Mouse (Mus musculus) adrenal gland, postnatal 10 days (tissue): ENCODE measurements around the gene Cbx8. TPM values are rescaled to one million over a fixed set of nuclear protein-coding genes. Genes with fewer than 3 reads are reported as not detected.

ENCODE experiments used
- DNase-seq: peaks from one replicate; pipeline ENCODE4 v3.0.0; 2021; ENCODE audit warnings: mixed read lengths
- long read RNA-seq, 2 experiments: library from polyadenylated mRNA; stranded (forward); transcript quantifications; one replicate each; pipeline ENCODE4 v2.0.0; 2021
- total RNA-seq, 2 experiments: library from RNA; stranded (reverse); gene quantifications; 2 replicates each; pipeline ENCODE4 v1.2.3; 2021

Gene Cbx8
- 10 to 100 TPM in 1 of 2 experiments, 1 to 10 TPM in 1; 8.8 to 12.3 TPM for total RNA-seq
- long read RNA-seq, experiment 1, transcript Cbx8-201 (5 exons, 3,580 nt): major isoform, 18 of 24 reads
- long read RNA-seq, experiment 1, partial matches to known transcripts: 0 of 24 reads
- long read RNA-seq, experiment 1, other reads (novel, unspliced or antisense): 6 of 24 reads
- long read RNA-seq, experiment 2, transcript Cbx8-201 (5 exons, 3,580 nt): major isoform, 6 of 12 reads
- long read RNA-seq, experiment 2, partial matches to known transcripts: 1 of 12 reads
- long read RNA-seq, experiment 2, other reads (novel, unspliced or antisense): 5 of 12 reads

DNA sequence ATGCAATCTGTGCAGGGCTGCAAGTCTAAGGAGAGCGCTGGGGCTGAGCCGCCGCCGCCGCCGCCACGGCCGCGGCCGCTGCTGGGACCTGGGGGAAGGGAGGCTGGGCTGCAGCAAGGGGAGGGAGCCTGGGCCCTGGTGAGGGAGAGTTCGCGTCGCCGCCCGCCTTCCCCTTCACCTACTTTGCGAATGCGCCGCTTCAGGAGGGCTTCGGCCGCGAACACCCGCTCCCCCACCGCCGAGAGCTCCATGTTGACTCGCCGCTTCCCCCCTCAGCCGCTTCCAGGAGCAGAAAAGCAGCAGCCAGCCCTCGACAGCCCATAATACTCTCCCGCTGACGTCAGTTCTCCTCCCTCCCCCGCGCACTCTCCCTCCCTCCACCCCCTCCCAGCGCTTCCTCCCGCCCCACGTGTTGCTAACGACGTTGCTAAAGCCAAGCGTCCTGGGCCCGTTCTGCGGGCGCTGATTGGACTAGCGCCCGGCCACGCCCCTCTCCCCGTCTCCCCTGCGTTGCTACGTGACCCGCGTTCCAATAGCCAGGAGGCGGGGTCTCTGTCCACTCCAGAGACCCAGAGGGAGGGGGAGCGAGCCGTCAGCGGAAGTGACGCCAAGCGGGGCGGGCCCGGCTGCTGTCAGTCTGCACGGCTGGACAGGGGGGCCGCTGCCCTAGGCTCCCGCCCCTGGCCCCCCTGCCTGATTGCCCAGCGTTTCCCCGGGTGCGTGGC is at the start of gene Cbx8:
Gene Cbx8 (minus strand): TSS at position 370 of the 725 bp plus-strand sequence.
- peak; percentile 100 for DNase-seq

DNA sequence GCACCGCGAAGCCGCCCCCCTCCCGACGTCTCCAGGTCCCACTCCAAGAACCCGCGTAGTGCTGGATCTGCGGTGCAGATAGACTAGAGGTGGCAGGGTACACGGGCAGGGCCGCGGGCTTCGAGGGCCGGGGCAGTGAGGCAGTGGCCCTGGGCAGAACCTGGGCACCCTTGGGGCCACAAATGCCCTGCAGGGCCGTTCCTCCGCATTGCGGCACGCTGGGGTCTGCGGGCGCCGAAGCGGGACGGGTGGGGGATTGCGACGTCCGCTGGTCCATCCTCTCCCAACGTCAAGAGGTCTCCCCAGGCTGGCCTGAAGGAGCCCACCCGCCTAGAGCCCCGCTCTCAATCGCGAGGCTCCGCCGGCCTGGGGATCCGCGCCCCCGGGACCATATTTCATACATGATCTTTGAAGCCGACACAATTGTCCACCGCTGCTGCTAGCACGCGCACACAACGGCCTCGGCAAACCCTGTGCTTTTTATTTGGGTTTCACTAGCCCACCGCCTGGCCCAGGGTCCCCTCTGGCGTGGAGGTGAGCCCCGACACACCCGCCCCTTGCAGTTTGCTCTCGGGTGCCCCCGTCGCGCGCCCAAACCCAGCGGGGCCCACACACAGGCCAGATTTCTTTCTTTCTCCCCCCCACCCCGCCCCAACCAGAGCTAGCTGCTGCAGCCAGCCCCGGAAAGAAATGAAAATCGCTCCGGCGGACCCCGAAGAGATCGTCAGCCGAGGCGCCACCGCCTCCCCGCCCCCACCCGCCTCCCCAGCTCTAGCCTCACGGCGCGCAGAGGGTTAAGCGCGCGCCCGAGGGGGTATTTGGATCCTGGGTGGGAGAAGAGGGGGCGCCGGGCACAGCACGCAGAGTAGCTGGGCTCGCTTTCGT is 49.5 kb upstream of the Cbx8 start:
- peak; percentile 52 for DNase-seq

DNA sequence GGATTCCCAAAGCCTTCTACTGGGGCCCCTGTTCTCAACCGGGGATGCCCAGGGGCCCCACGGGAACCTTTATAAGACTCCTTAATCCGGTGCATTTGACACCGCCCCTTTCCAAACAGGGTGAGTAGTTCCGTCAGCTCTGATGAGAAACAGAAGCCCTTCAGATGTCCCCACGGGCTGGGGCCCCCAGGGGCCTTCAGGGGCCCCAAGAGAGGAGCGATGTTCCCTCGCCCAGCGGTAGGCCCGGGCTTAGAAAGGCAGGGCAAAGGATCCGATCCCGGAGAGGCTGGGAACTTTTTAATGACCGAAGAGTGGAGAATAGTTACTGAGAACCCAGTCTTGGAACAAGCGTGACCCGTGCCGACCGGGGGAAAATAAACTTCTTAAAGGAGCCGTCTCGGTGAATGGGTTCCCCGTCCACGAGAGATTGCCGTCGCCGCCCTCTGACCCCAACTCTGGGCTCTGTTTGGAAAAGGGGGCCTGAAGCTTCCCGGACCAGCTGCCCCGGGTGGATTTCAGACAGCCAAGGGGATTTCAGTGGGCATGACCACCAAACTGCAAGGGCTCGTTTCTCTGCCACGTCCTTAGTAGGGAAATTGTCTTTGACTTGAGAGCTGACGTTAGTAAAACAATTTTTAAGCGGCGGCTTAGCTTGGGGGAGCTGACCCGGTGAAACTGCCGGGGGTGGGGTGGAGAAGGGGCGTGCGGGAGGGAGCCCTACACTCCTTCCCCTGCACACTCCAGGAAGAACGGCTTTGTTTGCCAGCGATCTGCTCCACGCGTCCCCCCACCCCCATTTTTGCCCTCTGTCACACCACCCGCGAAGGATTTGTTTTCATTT is 48.7 kb upstream of the Cbx8 start:
- peak; percentile 47 for DNase-seq

- peak; percentile 50 for DNase-seq
Measured at GRCm38 (mm10) chr11:119088391-119089234, 47.8 kb upstream of the Cbx8 start.

GRCm38 (mm10) chr11:119087301-119088082 is 46.7 kb upstream of the Cbx8 start:
- DNase-seq: peak; percentile 64

DNA sequence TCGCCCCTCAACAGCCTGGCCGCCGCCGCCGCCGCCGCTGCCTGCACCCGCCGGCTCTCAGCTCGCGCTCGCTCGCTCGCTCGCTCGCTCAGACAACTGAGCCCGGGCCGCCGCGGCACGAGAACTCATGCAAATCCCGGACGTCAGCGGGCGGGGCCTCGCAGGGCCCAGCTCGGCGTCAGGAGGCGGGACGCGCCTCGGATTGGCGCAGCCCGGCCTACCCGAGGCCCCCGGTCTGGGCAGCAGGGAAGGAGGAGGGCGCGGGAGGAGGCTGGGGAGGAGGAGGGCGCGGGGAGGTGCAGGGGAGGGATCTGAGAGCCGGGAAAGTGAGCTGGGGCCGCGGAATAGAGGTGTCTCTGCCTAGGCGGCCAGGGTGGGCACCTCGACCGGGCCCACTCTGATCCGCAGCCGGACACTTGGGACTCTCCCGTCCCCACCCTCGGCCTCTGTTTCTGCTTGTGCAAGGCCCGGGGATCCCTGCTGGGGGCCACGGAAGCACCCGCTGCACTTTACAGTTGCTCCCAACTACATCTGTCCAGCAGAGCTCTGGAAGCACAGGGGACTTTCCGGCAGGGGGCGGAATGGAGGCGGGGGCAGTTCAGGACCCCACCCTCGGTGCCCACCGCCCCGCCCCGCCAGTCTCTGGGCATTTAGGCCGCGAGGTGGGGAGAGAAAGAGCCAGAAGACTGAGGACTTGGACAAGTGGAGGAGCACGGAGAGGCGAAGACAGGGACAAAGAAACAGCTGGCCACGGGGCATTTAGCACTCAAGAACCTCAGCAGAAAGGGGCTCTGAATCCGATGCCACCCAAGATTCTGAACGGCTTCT is 45.6 kb upstream of the Cbx8 start, which contains the start of gene Cbx4:
Gene Cbx4 (minus strand): TSS at position 78 of the 828 bp plus-strand sequence.
- DNase-seq: peak; percentile 96

DNA sequence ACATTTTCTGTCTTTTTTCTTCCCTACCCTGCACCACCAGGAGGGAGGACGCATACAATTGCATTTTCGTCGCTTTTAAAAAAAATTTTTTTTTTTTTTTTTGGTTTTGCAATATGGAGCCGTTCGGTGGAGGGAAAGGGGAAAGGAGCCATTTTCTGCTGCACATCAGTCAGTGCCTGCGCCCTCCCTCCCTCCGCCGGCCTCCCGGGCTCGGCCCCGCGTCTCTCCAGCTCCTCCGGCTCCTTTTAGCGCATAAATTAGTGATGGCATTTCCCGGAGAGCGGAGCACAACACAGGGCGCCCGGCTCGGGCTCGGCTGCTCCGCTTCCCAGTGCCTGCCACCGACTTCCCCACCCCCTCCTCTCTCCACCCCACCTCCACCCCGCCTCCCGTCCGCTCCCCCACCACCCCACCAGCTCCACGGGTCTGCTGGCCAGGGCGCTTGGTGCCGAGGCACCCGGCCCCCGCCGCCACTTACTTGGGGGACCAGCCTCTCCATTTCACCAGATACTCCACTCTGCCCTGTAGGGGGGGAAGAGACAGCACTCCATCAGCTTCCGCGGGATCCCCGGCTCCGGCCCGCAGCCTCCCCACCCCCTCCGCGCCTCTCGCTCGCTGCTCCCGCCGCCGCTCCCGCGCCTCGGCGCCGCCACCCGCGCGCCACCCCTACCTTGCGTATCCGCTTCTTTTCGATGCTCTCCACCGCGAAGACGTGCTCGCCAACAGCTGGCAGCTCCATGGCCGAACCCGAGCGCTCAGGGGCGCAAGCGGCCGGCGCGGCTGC is 44.7 kb upstream of the Cbx8 start:
- peak; percentile 77 for DNase-seq

DNA sequence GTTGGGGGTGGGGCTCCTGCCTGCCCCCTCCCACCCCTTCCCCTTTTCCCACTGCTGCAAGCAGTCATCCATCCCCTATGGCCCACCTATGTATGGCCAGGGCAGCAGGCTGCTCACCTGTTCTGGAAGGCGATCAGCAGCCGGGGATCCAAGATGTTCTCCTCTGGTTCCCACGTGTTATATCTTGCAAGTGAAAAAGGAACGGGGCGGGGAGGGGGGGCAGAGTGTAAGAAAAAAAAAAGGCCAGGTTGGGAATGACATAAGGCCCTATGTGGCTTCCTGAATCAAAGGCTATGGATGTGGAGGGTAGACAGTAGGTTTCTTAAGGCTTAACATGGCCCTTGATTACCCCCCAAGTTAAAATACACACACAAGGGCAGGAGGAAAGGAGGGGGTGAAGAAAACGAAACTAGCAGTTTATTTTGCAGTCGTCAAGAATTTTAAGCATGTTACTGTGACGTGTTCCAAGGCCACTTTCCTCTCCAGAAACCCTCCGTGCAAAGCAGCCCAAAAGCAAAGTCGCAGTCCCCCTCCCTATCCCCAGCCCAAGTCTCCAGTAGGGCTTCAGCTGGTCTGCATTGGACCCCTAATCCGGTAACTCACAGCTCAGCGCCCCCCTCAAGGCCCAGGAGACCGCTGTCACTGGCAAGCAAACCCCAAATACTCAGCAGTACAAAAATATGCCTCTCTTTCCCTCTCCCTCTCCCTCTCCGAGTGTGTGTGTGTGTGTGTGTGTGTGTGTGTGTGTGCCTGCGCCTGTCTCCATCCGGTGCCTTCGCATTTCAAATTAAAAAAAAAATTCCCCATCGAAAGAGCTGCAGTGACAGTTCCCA is 43.9 kb upstream of the Cbx8 start:
- peak; percentile 48 for DNase-seq

DNA sequence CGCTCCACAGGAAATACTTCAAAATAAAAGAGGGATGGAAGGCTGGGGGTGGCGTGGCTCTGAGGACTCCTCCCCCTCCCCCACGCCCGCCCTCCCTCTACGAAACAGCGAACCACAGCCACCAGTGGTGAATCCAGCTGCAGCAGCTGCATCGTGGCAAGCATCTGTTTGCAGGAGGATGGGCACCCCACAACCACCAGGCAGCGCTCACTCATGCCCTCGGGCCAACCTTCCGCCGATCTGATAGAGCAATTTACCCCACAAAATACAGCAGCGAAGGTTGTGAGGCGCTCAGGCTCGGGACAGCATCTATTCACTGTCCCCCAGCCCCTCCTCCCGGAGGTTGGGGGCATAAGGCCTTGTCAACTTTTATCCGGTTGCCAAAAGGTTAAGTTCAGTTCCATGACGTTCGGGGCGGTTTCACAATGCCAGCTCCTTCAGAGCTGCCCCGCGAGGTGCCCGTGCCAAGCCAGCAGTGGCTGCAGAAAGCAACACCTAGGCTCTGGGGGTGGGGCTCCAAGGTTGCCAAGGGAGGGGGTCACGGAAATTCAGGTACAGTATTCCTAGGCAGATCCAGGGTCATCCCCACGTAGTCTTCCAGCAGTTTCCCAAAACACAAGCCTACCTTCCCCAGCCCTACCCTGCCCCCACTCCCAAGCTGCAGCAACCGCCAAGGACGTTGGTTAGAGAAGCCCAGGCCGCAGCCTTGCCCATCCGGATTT is 43.1 kb upstream of the Cbx8 start:
- peak; percentile 84 for DNase-seq

DNA sequence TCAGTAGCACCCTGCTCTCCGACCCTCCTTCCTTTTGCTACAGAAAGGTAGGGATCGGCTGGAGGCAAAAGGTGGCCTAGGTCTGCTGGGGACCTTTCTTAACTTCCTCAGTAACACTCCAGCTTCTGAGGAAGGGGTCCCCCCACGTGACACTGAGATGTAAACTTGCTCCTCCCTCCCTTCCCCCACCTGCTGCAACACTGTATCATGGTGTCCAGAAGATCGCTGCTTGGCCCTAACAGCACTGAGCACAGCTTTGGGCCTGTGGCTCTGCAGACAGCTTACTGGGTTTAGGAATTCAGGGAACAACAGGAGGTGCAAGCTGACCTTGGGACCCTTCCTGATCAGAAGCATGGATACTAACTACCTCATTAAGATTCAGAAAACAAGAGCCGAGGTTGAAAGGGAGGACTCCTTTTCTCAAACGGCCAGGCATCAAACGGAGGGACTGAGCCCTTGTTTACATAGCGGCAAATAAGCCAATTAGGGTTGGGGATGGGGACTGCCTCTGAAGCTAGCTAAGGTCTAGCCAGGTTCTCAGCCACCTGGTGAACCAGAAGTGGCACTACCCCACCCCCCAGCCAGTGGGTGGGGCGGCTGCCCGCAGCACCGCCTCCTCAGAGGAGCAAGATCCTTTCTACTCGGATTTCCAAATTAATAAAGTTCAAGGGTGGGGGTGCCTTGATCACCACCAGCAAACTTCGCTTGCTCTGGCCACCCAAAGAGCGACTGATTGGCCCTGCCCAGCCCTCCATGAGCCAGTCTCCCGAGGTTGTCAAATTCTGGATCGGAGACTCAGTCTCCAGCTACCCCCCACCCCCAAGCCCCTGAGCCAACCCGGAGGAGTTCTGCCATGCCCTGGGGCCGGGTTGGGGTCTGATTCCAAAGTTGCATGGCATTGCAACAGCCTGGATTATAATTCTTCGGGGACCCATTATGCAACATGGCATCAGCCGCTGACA is 42.1 kb upstream of the Cbx8 start:
- DNase-seq: peak; percentile 65

GRCm38 (mm10) chr11:119081839-119082637 is 41.3 kb upstream of the Cbx8 start:
- peak; percentile 75 for DNase-seq

DNA sequence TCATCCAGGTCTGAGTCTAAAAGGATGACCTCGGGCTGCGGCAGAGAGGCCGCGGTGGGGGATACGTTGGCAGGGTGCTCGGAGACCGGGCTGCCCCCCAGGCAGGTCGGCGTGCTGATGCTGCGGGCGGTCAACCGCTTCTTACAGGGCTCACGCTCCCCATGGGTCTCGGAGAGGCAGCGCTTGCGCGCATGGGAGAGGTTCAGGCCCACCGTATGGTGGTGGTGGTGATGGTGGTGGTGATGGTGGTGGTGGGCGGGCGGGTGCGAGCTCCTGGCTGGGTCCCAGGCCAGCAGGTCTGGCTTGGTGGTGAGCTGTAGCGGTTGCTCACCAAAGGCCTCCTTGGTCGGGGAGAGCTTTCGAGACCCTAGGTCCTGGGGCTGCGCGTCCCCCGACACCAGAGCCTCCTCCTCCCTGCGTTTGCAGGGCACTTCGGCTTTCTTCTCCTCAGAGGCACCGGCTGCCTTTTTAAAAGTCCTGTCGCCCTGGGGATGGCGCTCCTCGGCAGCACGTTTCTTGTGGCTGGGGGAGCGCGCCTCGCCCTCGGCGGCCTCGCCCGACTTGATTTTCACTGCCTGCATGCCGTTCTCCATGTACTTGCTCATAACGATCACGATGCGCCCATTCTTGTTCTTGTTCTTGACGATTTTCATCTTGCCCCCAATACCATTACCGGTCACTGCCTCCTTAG is 40.5 kb upstream of the Cbx8 start:
- peak; percentile 25 for DNase-seq

DNA sequence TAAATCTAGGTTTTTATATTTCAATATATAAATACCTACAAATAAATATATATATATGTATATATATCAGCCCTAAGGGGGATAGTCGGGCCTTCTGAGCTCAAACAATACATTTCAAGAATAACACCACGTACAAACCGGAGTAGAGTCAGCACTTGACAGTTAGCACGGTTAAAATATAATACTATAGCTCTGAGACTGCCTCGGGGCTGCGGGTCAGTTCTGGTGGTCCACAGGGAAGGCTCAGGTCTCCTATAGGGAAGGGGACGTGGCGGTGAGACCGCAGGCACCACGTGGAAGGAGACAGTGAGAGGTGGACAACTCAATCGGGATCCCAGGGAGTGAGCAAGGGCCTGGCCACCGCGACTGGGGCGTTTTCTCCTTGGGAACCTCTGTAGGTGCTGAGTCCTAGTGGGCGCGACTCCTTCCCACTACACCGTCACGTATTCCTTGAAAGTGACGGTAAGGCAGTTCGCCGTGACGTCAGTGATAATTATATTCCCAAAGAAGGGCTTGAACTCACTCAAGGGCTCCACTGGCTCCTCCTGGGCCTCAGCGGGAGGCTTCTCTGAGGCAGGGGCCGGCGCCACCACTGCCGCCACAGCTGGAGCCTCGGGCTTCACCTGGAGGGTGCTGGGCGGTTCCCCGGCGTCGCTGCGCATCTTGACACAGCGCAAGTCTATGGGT is 39.8 kb upstream of the Cbx8 start:
- DNase-seq: peak; percentile 20
